Mouse (Mus musculus) lung, embryonic 16.5 days (tissue): ENCODE measurements at regions not wholly inside any gene's neighbourhood (a gene's known extent, or its start where the extent isn't known, plus 50 kb on each side); places are given as distances from the start of the nearest gene placed in this dataset.

Experiments
- ATAC-seq: fragments of 200-750 bp; cut with Nextera tagmentation; 2 replicates; pipeline ENCODE4 v1.8.0; 2017; ENCODE audit warnings: low read depth, mild to moderate bottlenecking, moderate library complexity
- H3K27ac ChIP-seq: fragments of 300-500 bp; sonication (generic); 2 replicates; pipeline ENCODE4 v1.5.1; 2014; ENCODE audit warnings: mild to moderate bottlenecking, control low read depth, low read length
- H3K27me3 ChIP-seq: fragments of 300-500 bp; sonication (generic); 2 replicates; pipeline ENCODE4 v1.6.1; 2014; ENCODE audit warnings: low read depth, low read length, mixed read lengths; ENCODE audit not compliant: control insufficient read depth, insufficient read depth
- H3K36me3 ChIP-seq: fragments of 300-500 bp; sonication (generic); 2 replicates; pipeline ENCODE4 v1.6.1; 2014; ENCODE audit warnings: low read length; ENCODE audit not compliant: control insufficient read depth, insufficient read depth
- H3K4me1 ChIP-seq: fragments of 300-500 bp; sonication (generic); replicated peaks from 2 replicates; pipeline ENCODE4 v1.6.1; 2014; ENCODE audit warnings: low read length, mixed read lengths; ENCODE audit not compliant: control insufficient read depth, insufficient read depth
- H3K4me2 ChIP-seq: fragments of 300-500 bp; sonication (generic); 2 replicates; pipeline ENCODE4 v1.6.1; 2014; ENCODE audit warnings: low read depth, low read length, control low read depth
- H3K4me3 ChIP-seq: fragments of 300-500 bp; sonication (generic); 2 replicates; pipeline ENCODE4 v1.5.1; 2014; ENCODE audit warnings: mild to moderate bottlenecking, low read length, control low read depth
- H3K9ac ChIP-seq: fragments of 300-500 bp; sonication (generic); 2 replicates; pipeline ENCODE4 v1.6.1; 2014; ENCODE audit warnings: low read length, control low read depth
- H3K9me3 ChIP-seq: fragments of 300-500 bp; sonication (generic); 2 replicates; pipeline ENCODE4 v1.6.1; 2016; ENCODE audit warnings: low read length; ENCODE audit not compliant: control insufficient read depth
- WGBS: fragments of 180-500 bp; shearing (Covaris S2); extraction: QIAGEN DNeasy Blood & Tissue Kit; methylation state at CpG from one replicate; pipeline ENCODE4 v1.1.7; 2014; 5-methylcytosine and 5-hydroxymethylcytosine counted together

GRCm38 (mm10) chr14:105643285-105643957, 253.2 kb downstream of the Spry2 start:
- Histone ChIP-seq H3K9me3 (no peaks in the 10 kb centered on the region), H3K9ac (no peak overlapping the region), H3K27me3 (no peaks in the 10 kb centered on the region), H3K4me2 (no peak overlapping the region), H3K4me1 (no peaks in the 10 kb centered on the region), H3K4me3 (no peak overlapping the region), H3K36me3 (no peaks in the 10 kb centered on the region), H3K27ac (no peak overlapping the region)
- 79% methylated on average over 7 of the region's 7 CpGs for WGBS
- no peak for ATAC-seq

GRCm38 (mm10) chr14:105632335-105632734, 264.3 kb downstream of the Spry2 start:
- no peaks in the 10 kb centered on the region for H3K9me3 ChIP-seq
- no peak overlapping the region for H3K9ac ChIP-seq
- H3K4me1 ChIP-seq: no peaks in the 10 kb centered on the region
- ATAC-seq: no peak
- no peak overlapping the region for H3K4me3 ChIP-seq
- 80% methylated on average over 4 of the region's 4 CpGs for WGBS
- no peak overlapping the region for H3K27ac ChIP-seq
- H3K27me3 ChIP-seq: no peaks in the 10 kb centered on the region
- H3K36me3 ChIP-seq: no peaks in the 10 kb centered on the region
- H3K4me2 ChIP-seq: no peak overlapping the region

- no peak for ATAC-seq
- H3K4me1 ChIP-seq: no peaks in the 10 kb centered on the region
- H3K27me3 ChIP-seq: no peaks in the 10 kb centered on the region
- H3K36me3 ChIP-seq: no peaks in the 10 kb centered on the region
- WGBS: 83% methylated on average over 5 of the region's 5 CpGs
- no peak overlapping the region for H3K4me2 ChIP-seq
- H3K4me3 ChIP-seq: no peak overlapping the region
- H3K27ac ChIP-seq: no peak overlapping the region
- H3K9ac ChIP-seq: no peak overlapping the region
- H3K9me3 ChIP-seq: no peaks in the 10 kb centered on the region
These were observed 265.0 kb downstream of the Spry2 start for GRCm38 (mm10) chr14:105631681-105632031.

- no peaks in the 10 kb centered on the region for H3K4me1 ChIP-seq
- ATAC-seq: no peak
- no peak overlapping the region for H3K4me3 ChIP-seq
- H3K9me3 ChIP-seq: no peaks in the 10 kb centered on the region
- no peak overlapping the region for H3K4me2 ChIP-seq
- H3K9ac ChIP-seq: no peak overlapping the region
- no peaks in the 10 kb centered on the region for H3K36me3 ChIP-seq
- H3K27ac ChIP-seq: no peak overlapping the region
- no peaks in the 10 kb centered on the region for H3K27me3 ChIP-seq
- 86% methylated on average over 9 of the region's 9 CpGs for WGBS
These were observed 265.5 kb downstream of the Spry2 start for GRCm38 (mm10) chr14:105630867-105631680.

GRCm38 (mm10) chr14:105630444-105630843, 266.2 kb downstream of the Spry2 start:
- Histone ChIP-seq H3K27ac (no peak overlapping the region), H3K4me3 (no peak overlapping the region), H3K4me2 (no peak overlapping the region), H3K4me1 (no peaks in the 10 kb centered on the region), H3K27me3 (no peaks in the 10 kb centered on the region), H3K36me3 (no peaks in the 10 kb centered on the region), H3K9me3 (no peaks in the 10 kb centered on the region), H3K9ac (no peak overlapping the region)
- no peak for ATAC-seq
- WGBS: 70% methylated on average over 5 of the region's 5 CpGs

- Histone ChIP-seq H3K9ac (no peak overlapping the region), H3K4me1 (no peaks in the 10 kb centered on the region), H3K27ac (no peak overlapping the region), H3K4me3 (no peak overlapping the region), H3K4me2 (no peak overlapping the region), H3K9me3 (no peaks in the 10 kb centered on the region), H3K27me3 (no peaks in the 10 kb centered on the region), H3K36me3 (no peaks in the 10 kb centered on the region)
- ATAC-seq: no peak
- 83% methylated on average over 3 of the region's 3 CpGs for WGBS
These were observed 267.9 kb downstream of the Spry2 start for GRCm38 (mm10) chr14:105628673-105629072.

GRCm38 (mm10) chr14:105624387-105624786, 272.2 kb downstream of the Spry2 start:
- ATAC-seq: no peak
- WGBS: 76% methylated on average over 7 of the region's 7 CpGs
- H3K27ac ChIP-seq: no peak overlapping the region

GRCm38 (mm10) chr14:105622166-105622565, 274.5 kb downstream of the Spry2 start:
- 91% methylated on average over 5 of the region's 5 CpGs for WGBS
- H3K27me3 ChIP-seq: no peaks in the 10 kb centered on the region
- no peaks in the 10 kb centered on the region for H3K4me1 ChIP-seq
- H3K36me3 ChIP-seq: no peaks in the 10 kb centered on the region
- no peak overlapping the region for H3K27ac ChIP-seq
- no peaks in the 10 kb centered on the region for H3K9me3 ChIP-seq
- H3K4me3 ChIP-seq: no peak overlapping the region
- H3K9ac ChIP-seq: no peak overlapping the region
- no peak for ATAC-seq
- H3K4me2 ChIP-seq: no peak overlapping the region

More at GRCm38 (mm10) chr14:105624387-105624786, 272.2 kb downstream of the Spry2 start:
- Histone ChIP-seq H3K4me3 (no peak overlapping the region), H3K9ac (no peak overlapping the region), H3K36me3 (no peaks in the 10 kb centered on the region), H3K9me3 (no peaks in the 10 kb centered on the region), H3K4me2 (no peak overlapping the region), H3K27me3 (no peaks in the 10 kb centered on the region), H3K4me1 (no peaks in the 10 kb centered on the region)

- Histone ChIP-seq H3K27ac (no peak overlapping the region), H3K4me1 (no peaks in the 10 kb centered on the region), H3K9me3 (no peaks in the 10 kb centered on the region), H3K4me2 (no peak overlapping the region), H3K27me3 (no peaks in the 10 kb centered on the region), H3K4me3 (no peak overlapping the region), H3K9ac (no peak overlapping the region), H3K36me3 (no peaks in the 10 kb centered on the region)
- ATAC-seq: no peak
- WGBS: 69% methylated on average over 6 of the region's 6 CpGs
These were observed 275.5 kb downstream of the Spry2 start for GRCm38 (mm10) chr14:105621124-105621523.
